Mouse (Mus musculus) ES-Bruce4 (cell line): ENCODE measurements around the gene Nenf. TPM values are rescaled to one million over a fixed set of nuclear protein-coding genes. Genes with fewer than 3 reads are reported as not detected.

Source experiments
- H3K27ac ChIP-seq: 2 replicates; pipeline ENCODE4 v1.5.1; 2012; ENCODE audit warnings: low read length, inconsistent platforms; ENCODE audit not compliant: insufficient read depth
- H3K27me3 ChIP-seq: 2 replicates; pipeline ENCODE4 v1.6.1; 2012; ENCODE audit warnings: mild to moderate bottlenecking, low read length, inconsistent platforms; ENCODE audit not compliant: control insufficient read depth, poor library complexity, insufficient read depth, severe bottlenecking
- H3K36me3 ChIP-seq: 2 replicates; pipeline ENCODE4 v1.6.1; 2012; ENCODE audit warnings: inconsistent platforms, mild to moderate bottlenecking, low read length, moderate library complexity; ENCODE audit not compliant: control insufficient read depth, poor library complexity, insufficient read depth, severe bottlenecking
- H3K4me1 ChIP-seq: one replicate; pipeline ENCODE4 v1.8.1; 2011; ENCODE audit warnings: low read length; ENCODE audit not compliant: control insufficient read depth, insufficient read depth
- H3K4me3 ChIP-seq: 2 replicates; pipeline ENCODE4 v1.5.1; 2011; ENCODE audit warnings: low read depth, mild to moderate bottlenecking, low read length
- H3K9ac ChIP-seq: 2 replicates; pipeline ENCODE4 v1.6.1; 2012; ENCODE audit warnings: low read depth, mild to moderate bottlenecking, inconsistent platforms; ENCODE audit not compliant: poor library complexity, severe bottlenecking
- H3K9me3 ChIP-seq: replicated peaks from 2 replicates; pipeline ENCODE4 v1.6.1; 2012; ENCODE audit warnings: mild to moderate bottlenecking, low read length, inconsistent platforms; ENCODE audit not compliant: control insufficient read depth, poor library complexity, insufficient read depth, severe bottlenecking
- CTCF ChIP-seq: IDR thresholded peaks from one replicate; pipeline ENCODE4 v1.8.1; 2011; ENCODE audit warnings: low read depth, low read length
- EP300 ChIP-seq: IDR thresholded peaks from 2 replicates; pipeline ENCODE4 v1.6.1; 2011; ENCODE audit warnings: low read depth, low read length; ENCODE audit not compliant: insufficient read depth
- POLR2A ChIP-seq: IDR thresholded peaks from one replicate; pipeline ENCODE4 v1.8.1; 2011; ENCODE audit warnings: low read length; ENCODE audit not compliant: insufficient read depth
- polyA plus RNA-seq: library from polyadenylated mRNA; stranded (reverse); fragments of >200 nt; gene quantifications from 2 replicates; pipeline ENCODE4 v1.2.4, GENCODE M21; 2011; ENCODE audit warnings: low read depth; ENCODE audit not compliant: missing spikeins, insufficient read depth, insufficient read length

Nenf gene
- polyA plus RNA-seq, 1 experiment: 19.9 TPM

GRCm38 (mm10) chr1:191352786-191353488 is 34.9 kb upstream of the Nenf start:
- Histone ChIP-seq H3K9me3 (no peaks in the 10 kb centered on the region), H3K27me3 (no peaks in the 10 kb centered on the region), H3K4me1 (no peaks in the 10 kb centered on the region), H3K27ac (no peak overlapping the region), H3K9ac (no peak overlapping the region), H3K4me3 (no peak overlapping the region), H3K36me3 (peaks cover 26% of the 10 kb centered on the region)
- TF ChIP-seq POLR2A (no peak), EP300 (no peak), CTCF (no peak)

GRCm38 (mm10) chr1:191350355-191350754 is 32.4 kb upstream of the Nenf start:
- no peak overlapping the region for H3K9ac ChIP-seq
- no peaks in the 10 kb centered on the region for H3K9me3 ChIP-seq
- no peaks in the 10 kb centered on the region for H3K27me3 ChIP-seq
- no peak overlapping the region for H3K4me3 ChIP-seq
- no peak overlapping the region for H3K27ac ChIP-seq
- peaks cover 25% of the 10 kb centered on the region for H3K36me3 ChIP-seq
- H3K4me1 ChIP-seq: no peaks in the 10 kb centered on the region
- TF ChIP-seq EP300 (no peak), CTCF (no peak), POLR2A (no peak)

- Histone ChIP-seq H3K9me3 (no peaks in the 10 kb centered on the region), H3K4me3 (no peak overlapping the region), H3K27ac (no peak overlapping the region), H3K27me3 (no peaks in the 10 kb centered on the region), H3K9ac (no peak overlapping the region), H3K4me1 (no peaks in the 10 kb centered on the region), H3K36me3 (peaks cover 17% of the 10 kb centered on the region)
- TF ChIP-seq POLR2A (no peak), EP300 (no peak), CTCF (no peak)
Observed at GRCm38 (mm10) chr1:191349486-191350037, 31.6 kb upstream of the Nenf start.

GRCm38 (mm10) chr1:191348996-191349395 is 31.0 kb upstream of the Nenf start:
- H3K27ac ChIP-seq: no peak overlapping the region
- H3K4me3 ChIP-seq: no peak overlapping the region
- H3K36me3 ChIP-seq: peaks cover 12% of the 10 kb centered on the region
- H3K9ac ChIP-seq: no peak overlapping the region
- no peaks in the 10 kb centered on the region for H3K27me3 ChIP-seq
- TF ChIP-seq POLR2A (no peak), EP300 (no peak), CTCF (no peak)
- no peaks in the 10 kb centered on the region for H3K4me1 ChIP-seq
- no peaks in the 10 kb centered on the region for H3K9me3 ChIP-seq

- TF ChIP-seq CTCF: no peak
- no peak for TF ChIP-seq POLR2A
- no peak for TF ChIP-seq EP300
- no peak overlapping the region for H3K27ac ChIP-seq
- H3K4me1 ChIP-seq: no peaks in the 10 kb centered on the region
- no peaks in the 10 kb centered on the region for H3K9me3 ChIP-seq
- peaks cover 8% of the 10 kb centered on the region for H3K36me3 ChIP-seq
- H3K4me3 ChIP-seq: no peak overlapping the region
- no peak overlapping the region for H3K9ac ChIP-seq
- H3K27me3 ChIP-seq: no peaks in the 10 kb centered on the region
Observed at GRCm38 (mm10) chr1:191348592-191348991, 30.6 kb upstream of the Nenf start.

- peaks cover 2% of the 10 kb centered on the region; the same call in 1 of the 2 replicates for H3K36me3 ChIP-seq
- H3K9ac ChIP-seq: no peak overlapping the region
- no peaks in the 10 kb centered on the region for H3K9me3 ChIP-seq
- no peak overlapping the region for H3K27ac ChIP-seq
- H3K4me1 ChIP-seq: no peaks in the 10 kb centered on the region
- no peaks in the 10 kb centered on the region for H3K27me3 ChIP-seq
- no peak for TF ChIP-seq CTCF
- no peak for TF ChIP-seq EP300
- no peak for TF ChIP-seq POLR2A
- H3K4me3 ChIP-seq: no peak overlapping the region
Observed at GRCm38 (mm10) chr1:191347602-191348001, 29.6 kb upstream of the Nenf start.
